Mouse (Mus musculus) cerebellum, adult 9-11 months (tissue): Measurements from ENCODE around the gene Zdhhc16.

ENCODE experiments used
- DNase-seq: peaks from one replicate; pipeline ENCODE4 v3.0.0; 2022

Gene Zdhhc16

GRCm38 (mm10) chr19:41933179-41934086 is at the start of gene Zdhhc16, which contains the start of gene Exosc1:
Zdhhc16 (plus strand) TSS chr19:41933480.
Exosc1 (minus strand) TSS chr19:41933423.
- DNase-seq: peak; percentile 99

- DNase-seq: no peak
Observed at GRCm38 (mm10) chr19:41883882-41884281, 49.4 kb upstream of the Zdhhc16 start.

- no peak for DNase-seq
Observed at GRCm38 (mm10) chr19:41888191-41888590, 45.1 kb upstream of the Zdhhc16 start.

GRCm38 (mm10) chr19:41894959-41895358 is 38.3 kb upstream of the Zdhhc16 start:
- DNase-seq: no peak

GRCm38 (mm10) chr19:41895460-41896318 is 37.6 kb upstream of the Zdhhc16 start, which contains the start of gene Rrp12:
Rrp12 (minus strand) TSS chr19:41896173.
- DNase-seq: peak; percentile 89

GRCm38 (mm10) chr19:41896319-41896711 is 37.0 kb upstream of the Zdhhc16 start:
- DNase-seq: no peak

GRCm38 (mm10) chr19:41898860-41899259 is 34.4 kb upstream of the Zdhhc16 start:
- peak; percentile 45 for DNase-seq

- no peak for DNase-seq
Observed at GRCm38 (mm10) chr19:41900495-41901090, 32.7 kb upstream of the Zdhhc16 start.

- no peak for DNase-seq
Observed at GRCm38 (mm10) chr19:41901696-41902095, 31.6 kb upstream of the Zdhhc16 start.

- DNase-seq: no peak
Observed at GRCm38 (mm10) chr19:41902848-41903593, 30.3 kb upstream of the Zdhhc16 start.

GRCm38 (mm10) chr19:41905246-41905645 is 28.0 kb upstream of the Zdhhc16 start:
- DNase-seq: no peak

GRCm38 (mm10) chr19:41906311-41907078 is 26.8 kb upstream of the Zdhhc16 start:
- no peak for DNase-seq

- DNase-seq: no peak
Observed at GRCm38 (mm10) chr19:41907079-41907760, 26.1 kb upstream of the Zdhhc16 start.

GRCm38 (mm10) chr19:41908736-41909135 is 24.5 kb upstream of the Zdhhc16 start:
- DNase-seq: peak; percentile 36

GRCm38 (mm10) chr19:41910396-41910795 is 22.9 kb upstream of the Zdhhc16 start:
- no peak for DNase-seq

GRCm38 (mm10) chr19:41911178-41912073 is 21.9 kb upstream of the Zdhhc16 start, which contains the start of gene Pgam1:
Pgam1 (plus strand) TSS chr19:41911923.
- peak; percentile 98 for DNase-seq

- DNase-seq: peak; percentile 79
Observed at GRCm38 (mm10) chr19:41912121-41913080, 20.9 kb upstream of the Zdhhc16 start.
